Mouse (Mus musculus) C2C12 (cell line): ENCODE data around the gene Gp9. TPM values are rescaled to one million over a fixed set of nuclear protein-coding genes. Genes with fewer than 3 reads are reported as not detected.

Experiments
- H3K27me3 ChIP-seq: one replicate; pipeline ENCODE4 v1.6.1; 2011; ENCODE audit not compliant: control insufficient read depth, insufficient read depth, insufficient read length
- H3K36me3 ChIP-seq: one replicate; pipeline ENCODE4 v1.6.1; 2011; ENCODE audit not compliant: control insufficient read depth, insufficient read depth
- H3K4me3 ChIP-seq: one replicate; pipeline ENCODE4 v1.5.1; 2011; ENCODE audit warnings: mild to moderate bottlenecking, control low read depth; ENCODE audit not compliant: poor library complexity, insufficient read depth, severe bottlenecking
- H3K79me2 ChIP-seq: one replicate; pipeline ENCODE4 v1.6.1; 2011; ENCODE audit not compliant: control insufficient read depth, insufficient read depth
- H3K79me3 ChIP-seq: one replicate; pipeline ENCODE4 v1.6.1; 2011; ENCODE audit warnings: low read depth, control low read depth
- H3ac ChIP-seq: one replicate; pipeline ENCODE3; 2011; ENCODE audit warnings: low read depth; ENCODE audit not compliant: control insufficient read depth, insufficient read length
- CEBPB ChIP-seq: IDR thresholded peaks from one replicate; pipeline ENCODE4 v1.6.1; 2011; ENCODE audit warnings: low read depth, mild to moderate bottlenecking, control low read depth, moderate library complexity
- CTCF ChIP-seq: IDR thresholded peaks from one replicate; pipeline ENCODE4 v1.5.1; 2011; ENCODE audit not compliant: control insufficient read depth, insufficient read depth, insufficient read length
- FOSL1 ChIP-seq: IDR thresholded peaks from one replicate; pipeline ENCODE4 v1.8.0; 2011; ENCODE audit warnings: mild to moderate bottlenecking, low read length; ENCODE audit not compliant: poor library complexity, insufficient read depth, severe bottlenecking
- MAX ChIP-seq: IDR thresholded peaks from one replicate; pipeline ENCODE4 v1.6.1; 2011; ENCODE audit warnings: mild to moderate bottlenecking, control low read depth
- MYOD1 ChIP-seq: IDR thresholded peaks from one replicate; pipeline ENCODE4 v1.6.1; 2011; ENCODE audit warnings: low read depth; ENCODE audit not compliant: control insufficient read depth, insufficient read length
- MYOG ChIP-seq: IDR thresholded peaks from one replicate; pipeline ENCODE4 v1.6.1; 2011; ENCODE audit not compliant: control insufficient read depth, insufficient read length; ENCODE audit errors: extremely low read depth
- USF1 ChIP-seq: IDR thresholded peaks from one replicate; pipeline ENCODE4 v1.6.1; 2011; ENCODE audit warnings: low read depth, mild to moderate bottlenecking, control low read depth, moderate library complexity
- polyA plus RNA-seq: library from polyadenylated mRNA; unstranded; fragments of >200 nt; fragmentation: generic; extraction: Trizol; gene quantifications from one replicate; pipeline ENCODE4 v1.2.1, GENCODE M21; 2012; ENCODE audit warnings: missing spikeins

The Gp9 gene
- polyA plus RNA-seq, 1 experiment = not detected

GRCm38 (mm10) chr6:87799576-87799975 is 21.7 kb downstream of the Gp9 start:
- H3K79me2 ChIP-seq = no peaks in the 10 kb centered on the region
- no peaks in the 10 kb centered on the region for H3K36me3 ChIP-seq
- TF ChIP-seq MAX = no peak
- no peak for TF ChIP-seq FOSL1
- no peak for TF ChIP-seq MYOG
- TF ChIP-seq MYOD1 = no peak
- TF ChIP-seq CTCF = no peak
- no peak for TF ChIP-seq USF1
- TF ChIP-seq CEBPB = no peak
- H3ac ChIP-seq = no peak overlapping the region
- H3K27me3 ChIP-seq = no peaks in the 10 kb centered on the region
- H3K4me3 ChIP-seq = no peak overlapping the region
- no peaks in the 10 kb centered on the region for H3K79me3 ChIP-seq

DNA sequence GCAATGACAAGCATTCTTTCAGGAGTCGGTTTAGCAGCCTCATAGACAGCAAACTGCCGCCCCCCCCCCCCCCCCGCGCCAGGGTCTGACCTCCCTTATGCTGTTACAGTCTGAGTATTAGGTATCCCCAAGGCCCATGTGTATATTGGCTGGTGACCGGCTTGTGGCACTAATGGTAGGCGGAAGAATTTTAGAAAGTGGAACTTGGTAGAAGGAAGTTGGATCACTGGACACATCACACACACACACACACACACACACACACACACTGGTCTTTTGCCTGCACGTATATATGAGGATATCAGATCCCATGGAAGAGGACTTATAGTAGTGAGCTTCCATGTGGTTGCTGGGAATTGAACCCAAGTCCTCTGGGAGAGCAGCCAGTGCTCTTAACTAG is 24.6 kb downstream of the Gp9 start:
- H3K36me3 ChIP-seq = no peaks in the 10 kb centered on the region
- H3K79me3 ChIP-seq = no peaks in the 10 kb centered on the region
- H3K27me3 ChIP-seq = no peaks in the 10 kb centered on the region
- H3K79me2 ChIP-seq = no peaks in the 10 kb centered on the region
- H3K4me3 ChIP-seq = no peak overlapping the region
- H3ac ChIP-seq = no peak overlapping the region
- TF ChIP-seq CEBPB (no peak), FOSL1 (no peak), MYOG (no peak), USF1 (no peak), MYOD1 (no peak), CTCF (no peak), MAX (no peak)

DNA sequence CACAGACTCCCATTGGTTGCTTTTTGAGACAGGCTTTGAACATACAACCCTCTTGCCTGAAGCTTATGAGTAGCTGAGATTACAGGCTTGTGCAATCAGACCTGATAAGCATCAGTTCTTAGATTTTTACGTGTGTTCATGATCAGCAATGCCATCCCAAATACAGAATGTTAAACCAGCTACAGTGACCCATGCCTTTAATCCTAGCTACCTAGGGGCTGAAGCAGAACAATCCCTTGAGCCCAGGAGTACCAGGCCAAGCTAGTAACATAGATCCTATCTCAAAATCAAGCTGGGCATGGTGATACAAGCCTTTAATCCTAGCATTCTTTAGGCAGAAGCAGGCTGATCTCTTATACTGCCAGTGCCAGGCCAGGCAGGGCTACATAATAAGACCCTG is 26.2 kb downstream of the Gp9 start:
- no peaks in the 10 kb centered on the region for H3K27me3 ChIP-seq
- H3ac ChIP-seq = no peak overlapping the region
- no peak overlapping the region for H3K4me3 ChIP-seq
- peaks cover 10% of the 10 kb centered on the region for H3K79me2 ChIP-seq
- H3K36me3 ChIP-seq = no peaks in the 10 kb centered on the region
- TF ChIP-seq CTCF (no peak), MYOD1 (no peak), FOSL1 (no peak), MAX (no peak), MYOG (no peak), CEBPB (no peak), USF1 (no peak)
- peaks cover 1% of the 10 kb centered on the region for H3K79me3 ChIP-seq

- H3K79me2 ChIP-seq = peaks cover 18% of the 10 kb centered on the region
- H3ac ChIP-seq = no peak overlapping the region
- no peaks in the 10 kb centered on the region for H3K36me3 ChIP-seq
- H3K4me3 ChIP-seq = no peak overlapping the region
- H3K79me3 ChIP-seq = peaks cover 4% of the 10 kb centered on the region
- H3K27me3 ChIP-seq = no peaks in the 10 kb centered on the region
- TF ChIP-seq MAX (no peak), CEBPB (no peak), MYOD1 (no peak), FOSL1 (no peak), CTCF (no peak), USF1 (no peak), MYOG (no peak)
Measured at GRCm38 (mm10) chr6:87804886-87805285, 27.0 kb downstream of the Gp9 start.

GRCm38 (mm10) chr6:87805448-87805847 is 27.6 kb downstream of the Gp9 start:
- Histone ChIP-seq H3K4me3 (no peak overlapping the region), H3K36me3 (no peaks in the 10 kb centered on the region), H3ac (no peak overlapping the region), H3K27me3 (no peaks in the 10 kb centered on the region), H3K79me2 (peaks cover 22% of the 10 kb centered on the region), H3K79me3 (peaks cover 4% of the 10 kb centered on the region)
- TF ChIP-seq FOSL1 = no peak
- no peak for TF ChIP-seq MYOD1
- no peak for TF ChIP-seq USF1
- TF ChIP-seq CEBPB = no peak
- no peak for TF ChIP-seq CTCF
- no peak for TF ChIP-seq MAX
- TF ChIP-seq MYOG = no peak

DNA sequence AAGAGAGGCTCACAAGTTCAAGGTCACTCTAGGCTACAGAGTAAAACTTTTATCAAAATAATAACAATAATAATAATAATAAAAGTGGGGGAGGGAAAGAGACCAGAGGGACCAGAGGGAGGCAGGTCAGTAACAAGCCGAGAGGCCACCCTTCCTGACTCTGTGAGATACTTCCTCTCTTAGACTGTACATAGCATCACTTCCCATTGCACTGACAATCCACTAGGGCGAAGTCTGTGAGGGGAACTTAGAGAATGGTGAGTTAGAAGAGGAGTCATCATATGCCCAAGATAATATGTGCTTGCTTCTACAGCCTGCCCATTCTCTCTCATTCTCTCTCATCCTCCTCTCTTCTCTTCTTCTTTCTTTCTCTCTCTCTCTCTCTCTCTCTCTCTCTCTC is 28.2 kb downstream of the Gp9 start:
- TF ChIP-seq MYOG (no peak), MAX (no peak), MYOD1 (no peak), CEBPB (no peak), USF1 (no peak), CTCF (no peak), FOSL1 (no peak)
- no peak overlapping the region for H3ac ChIP-seq
- peaks cover 22% of the 10 kb centered on the region for H3K79me2 ChIP-seq
- no peak overlapping the region for H3K4me3 ChIP-seq
- H3K79me3 ChIP-seq = peaks cover 4% of the 10 kb centered on the region
- no peaks in the 10 kb centered on the region for H3K27me3 ChIP-seq
- no peaks in the 10 kb centered on the region for H3K36me3 ChIP-seq
